Mouse (Mus musculus) liver, embryonic 14.5 days (tissue): ENCODE results near the gene Cacna2d2.

Source experiments
- CTCF ChIP-seq: IDR thresholded peaks from 2 replicates; pipeline ENCODE4 v1.5.1; 2016; ENCODE audit warnings: antibody characterized with exemption, low read depth, control low read depth
- EP300 ChIP-seq: IDR thresholded peaks from 2 replicates; pipeline ENCODE4 v1.6.1; 2016; ENCODE audit warnings: antibody characterized with exemption, low read depth

GRCm38 (mm10) chr9:107553541-107554318 is 154.3 kb downstream of the Cacna2d2 start:
- no peak for TF ChIP-seq EP300
- TF ChIP-seq CTCF, result no peak
